Mouse (Mus musculus): ENCODE measurements around the gene Nccrp1. TPM values are rescaled to one million over a fixed set of nuclear protein-coding genes. Genes with fewer than 3 reads are reported as not detected.

Nccrp1 gene
- not detected for total RNA-seq (2022)

DNA sequence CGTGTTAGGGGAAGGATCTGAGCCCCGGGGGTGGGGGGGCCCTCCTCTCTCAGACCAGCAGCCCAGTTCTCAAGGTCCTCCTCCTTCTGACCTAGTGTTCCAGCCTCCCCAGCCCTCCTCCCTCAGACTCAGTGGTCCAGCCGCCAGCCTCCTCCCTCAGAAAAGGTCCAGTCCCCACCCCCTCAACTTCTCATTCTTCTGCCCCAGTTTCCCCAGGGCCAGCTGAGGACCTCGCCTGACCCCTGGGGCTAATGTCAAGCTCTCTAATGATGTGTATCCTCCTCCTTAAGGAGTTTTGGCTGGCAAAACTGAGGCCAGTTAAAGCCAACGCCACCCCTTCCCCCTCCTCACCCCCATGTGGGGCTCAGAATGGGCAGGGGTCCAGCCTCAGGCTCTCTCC lies at the start of gene Nccrp1:
Gene Nccrp1 (minus strand): TSS at position 101 of the 400 bp plus-strand sequence.
- DNase-seq (ENCODE audit: low spot score in 2 of 2): no peak

DNA sequence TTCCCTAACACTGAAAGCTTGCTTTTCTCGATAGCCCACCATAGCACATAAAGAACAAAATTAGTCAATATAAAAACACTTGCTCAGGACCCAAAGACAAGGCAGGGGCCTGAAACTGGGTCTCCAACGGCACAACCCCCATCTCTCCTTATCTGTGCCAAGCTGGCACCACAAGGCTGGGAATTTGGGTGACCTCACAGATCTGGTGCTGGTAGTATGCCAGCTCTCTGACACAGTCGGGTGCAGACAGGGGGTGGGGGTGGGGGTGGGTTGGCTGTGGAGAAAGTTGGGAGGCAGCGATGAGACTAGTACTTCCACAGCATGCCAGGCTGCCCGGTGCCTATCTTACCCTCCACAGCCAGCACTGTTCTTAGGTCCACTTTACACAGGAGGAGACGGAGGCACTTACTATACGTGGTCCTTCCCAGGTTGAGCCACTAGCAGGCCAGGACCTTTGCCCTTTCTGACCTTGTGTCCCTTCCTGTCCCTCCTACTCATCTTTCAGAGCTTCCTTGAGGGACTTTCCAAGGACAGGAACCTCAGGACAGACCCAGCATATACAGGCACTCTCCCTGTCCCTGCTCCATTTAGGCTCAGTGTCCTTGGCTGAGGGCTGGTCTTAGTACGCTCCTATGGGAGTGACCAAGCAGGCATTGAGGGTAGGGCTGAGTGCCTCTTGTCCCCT lies 48.8 kb upstream of the Nccrp1 start:
- DNase-seq (ENCODE audit: low spot score in 2 of 2): no peak

- DNase-seq (ENCODE audit: low spot score in 2 of 2): peak in 1 of 2 experiments; percentile 43
Observed at GRCm38 (mm10) chr7:28593206-28594111, 46.4 kb upstream of the Nccrp1 start.

DNA sequence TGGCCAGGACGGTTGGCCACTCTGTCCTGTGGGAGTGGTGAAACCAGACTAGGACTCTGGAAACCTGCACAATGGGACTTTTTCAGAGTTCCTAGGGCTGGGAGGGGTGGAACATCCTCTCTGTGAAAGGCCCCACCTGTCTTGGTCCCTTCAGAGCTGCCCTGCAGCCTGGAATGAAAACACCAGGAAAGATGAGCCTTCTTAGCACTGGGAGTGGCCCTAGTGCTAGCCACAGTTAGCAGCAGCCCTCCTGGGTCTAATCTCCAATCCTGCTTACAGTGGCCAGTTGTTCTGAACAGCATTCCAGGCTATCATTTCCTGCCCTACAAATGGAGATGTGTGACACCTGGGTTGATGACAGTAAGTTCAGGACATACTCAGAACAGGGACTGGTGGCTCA lies 44.8 kb upstream of the Nccrp1 start:
- DNase-seq (ENCODE audit: low spot score in 2 of 2): no peak

GRCm38 (mm10) chr7:28587644-28588043 lies 40.6 kb upstream of the Nccrp1 start:
- no peak for DNase-seq (ENCODE audit: low spot score in 2 of 2)

GRCm38 (mm10) chr7:28586663-28587411 lies 39.8 kb upstream of the Nccrp1 start:
- DNase-seq (ENCODE audit: low spot score in 2 of 2): no peak

GRCm38 (mm10) chr7:28585001-28585400 lies 37.9 kb upstream of the Nccrp1 start:
- no peak for DNase-seq (ENCODE audit: low spot score in 2 of 2)

GRCm38 (mm10) chr7:28584468-28584867 lies 37.4 kb upstream of the Nccrp1 start:
- no peak for DNase-seq (ENCODE audit: low spot score in 2 of 2)

DNA sequence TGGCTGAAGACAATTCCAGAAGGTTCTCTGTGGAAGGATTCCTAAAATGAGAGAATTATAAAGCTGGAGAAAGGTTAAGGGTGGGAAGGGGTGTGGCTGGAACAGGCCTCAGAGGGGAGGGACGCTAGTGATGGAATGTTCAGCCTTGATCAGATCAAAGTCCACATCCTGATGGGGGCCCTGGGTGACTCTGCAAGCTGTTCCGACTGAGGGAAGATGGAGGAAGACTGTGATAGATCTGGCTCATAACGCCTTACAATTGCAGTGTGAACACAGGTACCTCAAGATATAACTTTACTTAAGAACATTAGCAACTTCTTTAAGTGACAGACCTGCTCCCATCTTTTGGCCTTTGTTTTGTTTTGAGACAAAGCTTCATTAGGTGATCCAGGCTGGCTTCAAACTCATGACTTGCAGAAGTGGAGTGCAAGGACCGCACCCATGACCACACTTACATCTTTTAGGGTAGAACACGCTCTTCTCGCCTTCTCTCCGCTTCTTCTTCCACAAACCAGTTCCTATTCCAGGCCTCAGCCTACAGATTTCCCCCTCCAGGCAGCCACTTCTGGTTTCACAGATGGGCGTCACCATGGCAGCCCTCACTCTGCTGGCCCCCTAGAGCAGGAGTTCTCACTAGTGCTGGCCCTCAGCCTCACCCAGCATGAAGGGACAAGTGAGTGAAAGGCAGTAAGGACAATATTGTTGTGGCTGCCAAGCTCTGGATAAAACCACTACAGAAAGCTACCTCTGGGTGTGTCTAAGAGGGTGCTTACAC lies 36.7 kb upstream of the Nccrp1 start:
- no peak for DNase-seq (ENCODE audit: low spot score in 2 of 2)

GRCm38 (mm10) chr7:28582841-28583240 lies 35.8 kb upstream of the Nccrp1 start:
- no peak for DNase-seq (ENCODE audit: low spot score in 2 of 2)

- DNase-seq (ENCODE audit: low spot score in 2 of 2): no peak
Observed at GRCm38 (mm10) chr7:28581721-28582120, 34.7 kb upstream of the Nccrp1 start.

GRCm38 (mm10) chr7:28579826-28580225 lies 32.8 kb upstream of the Nccrp1 start:
- no peak for DNase-seq (ENCODE audit: low spot score in 2 of 2)

GRCm38 (mm10) chr7:28578543-28579053 lies 31.5 kb upstream of the Nccrp1 start:
- no peak for DNase-seq (ENCODE audit: low spot score in 2 of 2)

- no peak for DNase-seq (ENCODE audit: low spot score in 2 of 2)
Observed at GRCm38 (mm10) chr7:28577826-28578542, 30.9 kb upstream of the Nccrp1 start.

GRCm38 (mm10) chr7:28576271-28576914 lies 29.3 kb upstream of the Nccrp1 start:
- DNase-seq (ENCODE audit: low spot score in 2 of 2): peak; percentile 57 to 72

GRCm38 (mm10) chr7:28575597-28575996 lies 28.5 kb upstream of the Nccrp1 start:
- DNase-seq (ENCODE audit: low spot score in 2 of 2): no peak

DNA sequence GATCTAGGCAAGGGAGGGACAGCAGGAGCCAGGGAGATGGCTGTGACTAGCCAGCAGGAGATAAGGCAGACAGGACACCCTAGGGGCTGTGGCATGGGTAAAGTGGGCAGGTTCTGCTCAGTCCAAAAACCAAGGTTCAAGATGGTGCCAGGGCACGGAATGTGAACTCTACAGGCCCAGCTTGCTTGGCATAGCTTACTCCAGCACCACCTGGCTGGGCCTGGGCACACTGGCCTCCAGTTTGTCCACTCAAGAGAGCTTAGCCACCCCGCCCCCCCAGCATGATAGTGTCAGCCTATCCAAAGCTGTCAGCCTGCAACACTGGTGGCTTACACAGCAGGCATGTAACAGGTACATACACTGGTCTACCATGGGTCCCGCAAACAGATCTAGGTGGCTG lies 26.2 kb upstream of the Nccrp1 start:
- DNase-seq (ENCODE audit: low spot score in 2 of 2): no peak

DNA sequence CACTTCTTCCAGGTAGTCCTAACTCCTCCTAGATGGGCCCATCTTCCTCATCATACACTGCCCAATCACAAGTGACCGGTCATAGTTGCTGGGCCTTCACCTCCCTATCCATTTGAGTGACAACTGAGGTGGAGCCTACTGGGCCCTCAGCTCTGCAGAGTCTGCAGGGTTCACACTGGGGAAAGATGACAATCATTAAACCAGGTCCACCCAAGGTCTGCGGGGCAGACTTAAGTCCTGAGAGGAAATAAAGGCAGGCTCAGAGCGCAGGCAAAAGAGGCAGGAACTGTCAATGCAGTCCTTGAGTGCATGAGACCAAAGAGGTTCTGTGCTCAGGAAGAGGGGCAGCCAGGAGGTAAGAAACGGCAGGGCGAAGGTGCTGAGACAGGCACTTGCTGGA lies 25.6 kb upstream of the Nccrp1 start:
- DNase-seq (ENCODE audit: low spot score in 2 of 2): no peak

DNA sequence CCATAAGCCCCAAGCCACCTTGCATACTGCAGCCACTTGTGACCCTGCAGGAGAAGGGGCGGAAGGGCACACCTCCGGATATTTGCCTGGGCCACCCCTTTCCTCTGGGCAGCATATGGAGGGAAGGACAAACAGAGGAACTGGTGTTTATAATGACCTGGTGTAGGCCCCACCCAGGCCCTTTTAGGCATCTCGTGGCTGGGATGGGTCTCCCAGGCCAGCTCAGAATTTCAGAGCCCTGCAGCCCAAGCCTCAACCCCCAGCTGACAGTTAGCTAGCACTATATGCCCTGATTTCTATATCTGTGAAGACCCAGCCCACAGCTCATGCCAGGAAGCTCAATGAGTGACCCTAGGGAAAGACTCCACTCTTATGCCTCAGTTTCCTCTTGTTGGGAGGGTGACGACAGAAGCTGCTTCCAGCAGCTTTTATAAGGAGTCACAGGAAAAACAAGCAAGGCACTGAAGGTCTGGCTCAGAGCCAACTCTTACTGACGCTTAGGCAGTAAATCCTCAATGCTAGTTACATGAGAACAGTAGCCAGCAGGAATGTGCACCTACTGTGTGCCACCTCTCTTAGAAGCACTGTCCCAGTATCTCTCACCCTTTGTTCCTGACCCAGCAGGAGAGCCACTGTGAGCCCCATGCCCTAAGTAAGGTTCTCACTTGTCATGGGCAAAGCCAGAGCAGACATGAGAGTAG lies 24.1 kb upstream of the Nccrp1 start:
- DNase-seq (ENCODE audit: low spot score in 2 of 2): no peak
